Mouse (Mus musculus): Measurements from ENCODE around the gene Rsl1. TPM values are rescaled to one million over a fixed set of nuclear protein-coding genes. Genes with fewer than 3 reads are reported as not detected.
"Not testable (repeated sequence)": the region's sequence is repeated elsewhere in the genome, so short reads cannot be mapped to it uniquely, and the experiment has no call there.

Gene Rsl1
- 5.8 and 6.9 TPM in 2 replicates for polyA plus RNA-seq (2015; fragmentation: Nextera tagmentation; extraction: Ambion mirVana)

DNA sequence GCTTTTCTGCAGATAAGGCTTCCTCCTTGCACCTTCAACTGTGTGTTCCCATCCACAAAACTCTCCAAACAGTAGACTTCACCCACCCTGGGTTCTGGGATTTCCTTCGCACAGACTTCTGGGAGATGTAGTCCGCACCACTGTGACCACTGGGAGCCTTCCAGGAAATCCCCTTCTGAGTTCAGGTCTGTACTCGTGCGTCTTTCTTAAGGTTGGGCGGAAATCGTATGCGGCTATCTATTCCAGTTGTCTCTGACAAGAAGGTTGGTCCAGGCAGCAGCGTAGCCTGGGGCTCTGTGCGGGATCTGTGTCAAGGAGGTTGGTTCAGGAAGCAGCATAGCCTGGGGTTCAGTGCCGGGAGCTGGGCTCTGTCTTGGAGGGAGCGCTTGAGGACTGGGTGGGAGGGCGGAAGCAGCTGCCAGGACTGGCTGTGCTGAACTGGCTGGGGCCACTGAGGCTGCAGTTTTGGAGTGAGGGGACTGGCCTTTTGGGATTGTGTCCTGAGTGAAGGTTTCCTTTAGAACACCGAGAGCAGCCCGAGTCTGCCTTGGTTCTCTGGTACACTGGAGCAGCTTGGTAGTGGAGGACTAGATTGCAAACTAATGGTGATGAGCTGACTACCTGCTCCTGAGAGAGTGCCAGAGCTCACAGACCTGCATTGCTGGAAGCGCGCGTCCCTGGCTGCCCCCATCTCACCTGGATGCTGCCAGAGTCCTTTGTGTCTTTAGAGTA is at the start of gene Rsl1:
Gene Rsl1 (plus strand): TSS at position 192 of the 732 bp plus-strand sequence.
- peak within 1 kb of the TSS; percentile 72 for H3K9ac ChIP-seq (replicated peaks)
- peak within 1 kb of the TSS; percentile 76 for H3K4me3 ChIP-seq (replicated peaks)
- H3K4me1 ChIP-seq (replicated peaks); H3K9me3 ChIP-seq; H3K27me3 ChIP-seq: not testable (repeated sequence)
- H3K36me3 ChIP-seq = peaks cover 11% of the 10 kb centered on the region
- WGBS = under 1% methylated on average over 17 of the region's 17 CpGs
- ATAC-seq = peak; percentile 98
- peak within 1 kb of the TSS; percentile 64 for H3K4me2 ChIP-seq (replicated peaks)
- H3K27ac ChIP-seq = peak within 1 kb of the TSS; percentile 56

GRCm38 (mm10) chr13:67124460-67124859 is 48.5 kb upstream of the Rsl1 start:
- Histone ChIP-seq H3K9me3 (no peaks in the 10 kb centered on the region), H3K9ac (replicated peaks) (no peak overlapping the region), H3K27ac (no peak overlapping the region), H3K27me3 (no peaks in the 10 kb centered on the region), H3K4me1 (replicated peaks) (peaks cover 9% of the 10 kb centered on the region; the same call in 1 of the 2 replicates), H3K36me3 (no peaks in the 10 kb centered on the region), H3K4me3 (replicated peaks) (no peak overlapping the region), H3K4me2 (replicated peaks) (no peak overlapping the region)
- no peak for ATAC-seq
- 82% methylated on average over 1 of the region's 1 CpGs for WGBS

DNA sequence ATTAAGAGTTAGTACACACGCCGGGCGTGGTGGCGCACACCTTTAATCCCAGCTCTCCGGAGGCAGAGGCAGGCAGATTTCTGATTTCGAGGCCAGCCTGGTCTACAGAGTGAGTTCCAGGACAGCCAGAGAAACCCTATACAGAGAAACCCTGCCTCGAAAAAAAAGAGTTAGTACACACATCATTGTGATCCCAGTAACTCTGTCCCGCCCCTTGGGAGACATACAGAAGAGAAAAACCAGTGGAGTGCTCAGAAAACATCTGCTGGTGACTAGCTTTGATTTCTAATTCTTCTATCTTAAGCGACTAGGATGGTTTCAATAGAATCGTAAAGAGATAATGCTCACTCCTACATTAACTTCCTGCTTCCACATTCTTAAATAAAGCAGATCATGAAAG is 45.5 kb upstream of the Rsl1 start:
- H3K9ac ChIP-seq (replicated peaks) = not testable (repeated sequence)

DNA sequence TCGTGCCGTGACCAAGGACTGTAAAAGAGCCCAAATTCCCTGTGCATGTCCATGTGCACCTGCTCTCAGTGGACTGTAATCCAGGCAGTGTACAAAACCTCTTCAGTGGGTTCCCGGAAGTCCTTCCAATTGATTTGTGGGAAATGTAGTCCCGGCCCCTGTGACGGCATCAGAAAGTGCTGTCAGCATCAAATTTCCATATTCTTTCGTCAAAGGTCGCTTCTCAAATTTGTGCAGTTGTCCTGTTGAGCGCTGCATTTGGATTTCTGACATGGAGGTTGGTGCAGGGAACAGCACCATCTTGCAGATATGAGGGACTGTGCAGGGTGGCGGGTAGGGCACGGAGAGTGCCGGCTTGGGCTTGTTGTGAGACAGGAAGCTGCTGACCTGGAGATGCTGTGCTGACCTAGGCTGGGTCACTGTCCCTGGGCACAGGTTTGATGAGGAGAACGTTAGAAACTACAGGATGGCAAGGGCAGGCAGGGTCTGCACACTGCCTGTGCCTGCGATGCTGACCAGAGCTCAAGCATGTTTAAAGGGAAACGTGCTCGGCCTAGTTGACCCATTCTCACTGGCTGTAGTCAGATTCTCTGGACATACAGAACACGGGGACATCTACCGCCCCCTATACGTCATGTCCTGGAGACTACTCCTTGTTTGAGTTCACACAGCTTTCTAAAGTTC is 44.8 kb upstream of the Rsl1 start:
- H3K4me1 ChIP-seq (replicated peaks) = peaks cover 9% of the 10 kb centered on the region; the same call in 1 of the 2 replicates
- no peaks in the 10 kb centered on the region for H3K27me3 ChIP-seq
- 0% methylated on average over 18 of the region's 18 CpGs for WGBS
- no peaks in the 10 kb centered on the region for H3K9me3 ChIP-seq
- H3K9ac ChIP-seq (replicated peaks) = peak overlapping the region; percentile 68
- peak; percentile 99 for ATAC-seq
- H3K36me3 ChIP-seq = no peaks in the 10 kb centered on the region
- peak overlapping the region; percentile 71 for H3K4me2 ChIP-seq (replicated peaks)
- H3K27ac ChIP-seq = peak overlapping the region; percentile 57
- peak overlapping the region; percentile 66 for H3K4me3 ChIP-seq (replicated peaks)

More for the DNA sequence above, 45.5 kb upstream of the Rsl1 start:
- 81% methylated on average over 10 of the region's 10 CpGs for WGBS
- H3K36me3 ChIP-seq; H3K4me1 ChIP-seq (replicated peaks); H3K27ac ChIP-seq; H3K9me3 ChIP-seq; H3K27me3 ChIP-seq: not testable (repeated sequence)
- peak; percentile 28 for ATAC-seq
- Histone ChIP-seq H3K4me3 (replicated peaks) (peak overlapping the region; percentile 66), H3K4me2 (replicated peaks) (peak overlapping the region; percentile 71)

DNA sequence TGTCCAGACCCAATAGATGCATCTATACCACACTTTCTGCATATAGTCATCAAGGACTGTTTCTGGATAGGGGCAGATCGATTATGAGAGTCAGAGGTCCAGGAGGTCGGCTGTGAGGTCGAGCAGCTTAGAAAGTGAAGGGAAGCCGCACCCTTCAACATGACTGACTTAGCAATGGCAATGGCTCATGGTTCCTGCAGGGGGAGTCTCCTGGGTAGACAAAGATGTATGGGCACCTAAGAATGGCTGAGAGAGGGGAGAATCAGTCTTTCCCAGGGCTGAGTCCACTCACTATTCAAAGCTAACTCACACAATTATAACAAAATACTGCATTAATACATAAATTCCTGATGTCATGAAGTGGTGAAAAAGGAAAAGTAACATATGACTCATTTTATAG is 6.9 kb upstream of the Rsl1 start:
- not testable (repeated sequence) for H3K36me3 ChIP-seq; H3K4me3 ChIP-seq (replicated peaks); H3K27ac ChIP-seq; H3K4me1 ChIP-seq (replicated peaks); H3K27me3 ChIP-seq; ATAC-seq; H3K4me2 ChIP-seq (replicated peaks); H3K9ac ChIP-seq (replicated peaks); H3K9me3 ChIP-seq
- WGBS = 63% methylated on average over 4 of the region's 4 CpGs

- H3K4me1 ChIP-seq (replicated peaks) = peaks cover 9% of the 10 kb centered on the region
- H3K4me2 ChIP-seq (replicated peaks) = peak overlapping the region; percentile 64
- H3K27me3 ChIP-seq = no peaks in the 10 kb centered on the region
- H3K9ac ChIP-seq (replicated peaks) = peak overlapping the region; percentile 72
- H3K36me3 ChIP-seq = peaks cover 11% of the 10 kb centered on the region
- H3K27ac ChIP-seq = no peak overlapping the region
- peak overlapping the region; percentile 76 for H3K4me3 ChIP-seq (replicated peaks)
- WGBS = 27% methylated on average over 5 of the region's 5 CpGs
- H3K9me3 ChIP-seq = no peaks in the 10 kb centered on the region
- no peak for ATAC-seq
Measured at GRCm38 (mm10) chr13:67173723-67174055, 707 bp downstream of the Rsl1 start.

DNA sequence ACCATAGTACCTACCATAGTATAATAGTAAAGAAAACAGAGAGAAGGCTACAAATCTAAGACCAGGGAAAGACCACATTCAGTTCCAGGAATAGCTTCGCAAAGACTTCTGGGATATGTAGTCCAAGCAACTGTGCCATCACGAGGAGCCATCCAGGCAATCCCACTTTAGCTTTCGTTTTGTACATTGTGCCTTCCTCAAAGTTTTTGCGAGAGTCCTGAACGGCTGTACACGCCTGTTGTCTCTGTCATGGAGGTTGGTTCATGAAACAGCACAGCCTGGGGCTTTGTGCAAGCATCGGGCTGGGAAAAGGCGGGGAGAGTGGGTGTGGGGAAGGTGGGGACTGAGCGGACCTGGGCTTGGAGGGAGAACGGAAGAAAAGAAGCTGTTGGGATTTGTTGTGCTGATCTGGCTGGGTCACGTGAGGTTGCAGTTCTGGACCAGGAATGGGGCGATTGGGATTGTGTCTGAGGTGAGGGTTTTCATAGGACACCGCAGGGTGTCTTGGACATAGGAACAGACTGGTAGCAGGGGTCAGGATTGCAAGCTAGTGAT is 21.4 kb downstream of the Rsl1 start, which contains the start of gene Zfp455:
Gene Zfp455 (plus strand): TSS at position 167 of the 555 bp plus-strand sequence.
- peaks cover 3% of the 10 kb centered on the region; the same call in 1 of the 2 replicates for H3K4me1 ChIP-seq (replicated peaks)
- H3K4me3 ChIP-seq (replicated peaks) = peak within 1 kb of the TSS; percentile 60
- H3K9me3 ChIP-seq = no peaks in the 10 kb centered on the region
- no peaks in the 10 kb centered on the region for H3K36me3 ChIP-seq
- H3K27me3 ChIP-seq = no peaks in the 10 kb centered on the region
- ATAC-seq = peak; percentile 94
- no peak within 1 kb of the TSS for H3K27ac ChIP-seq
- 3% methylated on average over 13 of the region's 13 CpGs for WGBS
- H3K9ac ChIP-seq (replicated peaks) = peak within 1 kb of the TSS; percentile 66
- peak within 1 kb of the TSS; percentile 60 for H3K4me2 ChIP-seq (replicated peaks)

DNA sequence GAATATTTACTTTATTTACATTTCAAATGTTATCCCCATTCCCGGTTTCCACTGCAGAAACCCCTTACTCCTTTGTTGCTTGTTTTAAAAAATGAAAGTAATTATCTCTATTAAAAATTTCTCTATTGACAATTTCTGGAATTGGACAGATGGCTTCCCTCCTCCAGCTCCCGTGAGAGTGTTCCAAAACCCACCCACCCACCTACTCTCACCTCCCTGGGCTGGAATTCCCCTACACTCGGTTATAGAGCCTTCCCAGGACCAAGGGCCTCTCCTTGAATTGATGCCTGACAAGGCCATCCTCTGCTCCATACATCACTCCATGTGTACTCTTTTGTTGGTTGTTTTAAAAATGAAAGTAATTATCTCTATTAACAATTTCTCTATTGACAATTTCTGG is 28.7 kb downstream of the Rsl1 start:
- Histone ChIP-seq H3K27ac (no peak overlapping the region), H3K4me3 (replicated peaks) (no peak overlapping the region), H3K9ac (replicated peaks) (no peak overlapping the region), H3K9me3 (no peaks in the 10 kb centered on the region), H3K27me3 (no peaks in the 10 kb centered on the region), H3K36me3 (no peaks in the 10 kb centered on the region), H3K4me1 (replicated peaks) (no peaks in the 10 kb centered on the region), H3K4me2 (replicated peaks) (no peak overlapping the region)
- WGBS = 76% methylated on average over 3 of the region's 3 CpGs
- ATAC-seq = no peak

GRCm38 (mm10) chr13:67214015-67214607 is 41.1 kb downstream of the Rsl1 start:
- ATAC-seq = no peak
- H3K9me3 ChIP-seq = no peaks in the 10 kb centered on the region
- H3K4me3 ChIP-seq (replicated peaks) = no peak overlapping the region
- no peak overlapping the region for H3K9ac ChIP-seq (replicated peaks)
- no peak overlapping the region for H3K4me2 ChIP-seq (replicated peaks)
- H3K27me3 ChIP-seq = no peaks in the 10 kb centered on the region
- H3K27ac ChIP-seq = no peak overlapping the region
- no peaks in the 10 kb centered on the region for H3K36me3 ChIP-seq
- no peaks in the 10 kb centered on the region for H3K4me1 ChIP-seq (replicated peaks)
- 69% methylated on average over 4 of the region's 4 CpGs for WGBS

Other genes starting within 250 kb of the Rsl1 start
- gene Zfp712, start 112.0 kb upstream of the Rsl1 start, polyA plus RNA-seq (2015; fragmentation: Nextera tagmentation; extraction: Ambion mirVana) = 6.2 and 7.2 TPM in 2 replicates
- 9.5 and 10.1 TPM in 2 replicates for gene Zfp708, start 75.2 kb upstream of the Rsl1 start, polyA plus RNA-seq (2015; fragmentation: Nextera tagmentation; extraction: Ambion mirVana)
- gene Gm28557, start 64.6 kb upstream of the Rsl1 start, polyA plus RNA-seq (2015; fragmentation: Nextera tagmentation; extraction: Ambion mirVana) = 2.0 and 3.0 TPM in 2 replicates
- 0.08 TPM in 1 of 2 replicates, not detected in the other for gene Rslcan18, start 56.9 kb upstream of the Rsl1 start, polyA plus RNA-seq (2015; fragmentation: Nextera tagmentation; extraction: Ambion mirVana)
- 3.5 and 3.8 TPM in 2 replicates for gene Zfp759, start 51.5 kb upstream of the Rsl1 start, polyA plus RNA-seq (2015; fragmentation: Nextera tagmentation; extraction: Ambion mirVana)
- 2.0 and 2.4 TPM in 2 replicates for gene Zfp455, start 21.3 kb downstream of the Rsl1 start, polyA plus RNA-seq (2015; fragmentation: Nextera tagmentation; extraction: Ambion mirVana)
- gene Zfp458, start 105.3 kb downstream of the Rsl1 start, polyA plus RNA-seq (2015; fragmentation: Nextera tagmentation; extraction: Ambion mirVana) = 5.3 and 5.5 TPM in 2 replicates
- 1.5 and 1.6 TPM in 2 replicates for gene Zfp457, start 133.3 kb downstream of the Rsl1 start, polyA plus RNA-seq (2015; fragmentation: Nextera tagmentation; extraction: Ambion mirVana)
- gene Zfp595, start 159.4 kb downstream of the Rsl1 start, polyA plus RNA-seq (2015; fragmentation: Nextera tagmentation; extraction: Ambion mirVana) = 1.4 and 1.7 TPM in 2 replicates
- not detected in 2 replicates for gene Gm28044, start 187.4 kb downstream of the Rsl1 start, polyA plus RNA-seq (2015; fragmentation: Nextera tagmentation; extraction: Ambion mirVana)
- 0.61 and 0.79 TPM in 2 replicates for gene Zfp953, start 187.4 kb downstream of the Rsl1 start, polyA plus RNA-seq (2015; fragmentation: Nextera tagmentation; extraction: Ambion mirVana)
- 0.44 TPM in 1 of 2 replicates, not detected in the other for gene Gm28041, start 202.6 kb downstream of the Rsl1 start, polyA plus RNA-seq (2015; fragmentation: Nextera tagmentation; extraction: Ambion mirVana)
- 0.52 and 1.0 TPM in 2 replicates for gene Zfp456, start 202.6 kb downstream of the Rsl1 start, polyA plus RNA-seq (2015; fragmentation: Nextera tagmentation; extraction: Ambion mirVana)
- gene Zfp429, start 226.6 kb downstream of the Rsl1 start, polyA plus RNA-seq (2015; fragmentation: Nextera tagmentation; extraction: Ambion mirVana) = 4.0 and 5.2 TPM in 2 replicates
- gene Zfp459, start 248.2 kb downstream of the Rsl1 start, polyA plus RNA-seq (2015; fragmentation: Nextera tagmentation; extraction: Ambion mirVana) = 0.58 and 0.86 TPM in 2 replicates

All from midbrain, embryonic 13.5 days (tissue).